Comparison of ENCODE assay signal across 8 mouse cellular contexts in the genomic region with DNA sequence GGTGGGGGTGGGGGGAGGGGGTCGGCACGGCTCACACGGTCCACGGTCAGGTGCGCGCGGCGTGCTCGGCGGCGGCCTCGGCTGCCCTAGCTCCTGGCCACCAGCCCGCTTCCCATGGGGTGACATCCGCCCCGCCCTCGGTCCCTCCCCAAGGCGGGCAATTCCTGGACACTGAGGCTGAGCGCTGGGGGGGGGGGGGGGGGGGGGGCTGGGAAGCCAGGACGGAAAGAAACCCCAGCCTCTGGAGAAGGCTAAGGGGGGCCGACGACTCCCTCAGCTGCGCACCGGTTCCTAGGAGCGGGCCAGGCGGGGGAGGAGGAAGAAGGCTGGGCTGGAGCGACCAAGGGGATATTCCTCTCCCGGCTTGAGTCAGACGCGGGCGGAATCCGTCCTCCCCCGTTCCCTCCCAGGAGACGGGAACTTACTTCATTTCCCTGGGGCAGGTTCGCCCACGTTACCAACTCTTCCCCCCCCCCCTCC. TPM values are rescaled to one million over a fixed set of nuclear protein-coding genes. Genes with fewer than 3 reads are reported as not detected.
DNase-seq lines count a peak whose midpoint lies in the region; ATAC-seq and TF ChIP-seq lines count a peak whose summit lies in the region.

No protein-coding gene starts in this region.

- 1% methylated on average over 30 of the region's 35 CpGs for WGBS in heart, embryonic 12.5 days
- WGBS in liver, embryonic 15.5 days (ENCODE audit: insufficient replicate concordance), result under 1% methylated on average over 21 of the region's 35 CpGs
- 2% methylated on average over 27 of the region's 35 CpGs for WGBS in neural tube, embryonic 13.5 days

- 0 out of 2 replicates have a peak, but pooled peaks have one; percentile 20 for TF ChIP-seq EP300 in ES-Bruce4 (IDR thresholded peaks at IDR 0.05; ENCODE audit: insufficient read depth, low read depth, low read length)

- peak; percentile 96 for DNase-seq in brain, adult 2 months (ENCODE audit: low read depth, low spot score)
- peak; percentile 90 for DNase-seq in fibroblast of lung, adult 2 months (ENCODE audit: low read depth)
- peak; percentile 87 to 94 for DNase-seq in kidney, postnatal 4 days
- peak; percentile 36 for DNase-seq in thymus, postnatal 14 days

- H3K9ac ChIP-seq in ES-Bruce4 (ENCODE audit: low read depth, poor library complexity, severe bottlenecking), result peak overlapping the region; percentile 81
- peak overlapping the region; percentile 74 for H3K9ac ChIP-seq in heart, embryonic 12.5 days
- H3K9ac ChIP-seq in liver, embryonic 15.5 days, result peak overlapping the region; percentile 39
- peak overlapping the region; percentile 81 for H3K9ac ChIP-seq in neural tube, embryonic 13.5 days

- peaks cover 4% of the 10 kb centered on the region for H3K36me3 ChIP-seq in ES-Bruce4 (ENCODE audit: control insufficient read depth, insufficient read depth, low read length, poor library complexity, severe bottlenecking)
- peaks cover 5% of the 10 kb centered on the region for H3K36me3 ChIP-seq in heart, embryonic 12.5 days
- H3K36me3 ChIP-seq in liver, embryonic 15.5 days (replicated peaks), result peaks cover 5% of the 10 kb centered on the region
- no peaks in the 10 kb centered on the region for H3K36me3 ChIP-seq in neural tube, embryonic 13.5 days

- peak overlapping the region; percentile 90 for H3K4me3 ChIP-seq in ES-Bruce4 (ENCODE audit: low read depth, low read length)
- H3K4me3 ChIP-seq in heart, embryonic 12.5 days, result peak overlapping the region; percentile 58
- H3K4me3 ChIP-seq in liver, embryonic 15.5 days (replicated peaks), result peak overlapping the region; percentile 51
- peak overlapping the region; percentile 57 for H3K4me3 ChIP-seq in neural tube, embryonic 13.5 days

- ATAC-seq in heart, embryonic 12.5 days (ENCODE audit: insufficient number of reproducible peaks, low FRiP score), result peak; percentile 87
- ATAC-seq in liver, embryonic 15.5 days (ENCODE audit: insufficient read depth), result peak; percentile 77
- ATAC-seq in neural tube, embryonic 13.5 days (ENCODE audit: low read depth), result peak; percentile 84

- no peak overlapping the region for H3K27ac ChIP-seq in ES-Bruce4 (ENCODE audit: insufficient read depth, low read length)
- H3K27ac ChIP-seq in heart, embryonic 12.5 days (ENCODE audit: poor library complexity, severe bottlenecking), result peak overlapping the region; percentile 100
- peak overlapping the region; percentile 89 for H3K27ac ChIP-seq in liver, embryonic 15.5 days (replicated peaks)
- peak overlapping the region; percentile 89 for H3K27ac ChIP-seq in neural tube, embryonic 13.5 days (replicated peaks)

- H3K4me2 ChIP-seq in heart, embryonic 12.5 days, result peak overlapping the region; percentile 80
- peak overlapping the region; percentile 65 for H3K4me2 ChIP-seq in liver, embryonic 15.5 days
- peak overlapping the region; percentile 98 for H3K4me2 ChIP-seq in neural tube, embryonic 13.5 days

- H3K9me3 ChIP-seq in ES-Bruce4 (replicated peaks; ENCODE audit: control insufficient read depth, insufficient read depth, low read length, poor library complexity, severe bottlenecking), result no peaks in the 10 kb centered on the region
- H3K9me3 ChIP-seq in heart, embryonic 12.5 days (replicated peaks), result no peaks in the 10 kb centered on the region
- no peaks in the 10 kb centered on the region for H3K9me3 ChIP-seq in liver, embryonic 15.5 days (replicated peaks)
- no peaks in the 10 kb centered on the region for H3K9me3 ChIP-seq in neural tube, embryonic 13.5 days

- H3K27me3 ChIP-seq in ES-Bruce4 (ENCODE audit: control insufficient read depth, insufficient read depth, low read length, poor library complexity, severe bottlenecking), result no peaks in the 10 kb centered on the region
- H3K27me3 ChIP-seq in heart, embryonic 12.5 days (replicated peaks), result no peaks in the 10 kb centered on the region
- H3K27me3 ChIP-seq in liver, embryonic 15.5 days, result peaks cover 62% of the 10 kb centered on the region
- H3K27me3 ChIP-seq in neural tube, embryonic 13.5 days, result peaks cover 28% of the 10 kb centered on the region

- no peak for TF ChIP-seq CTCF in ES-Bruce4 (IDR thresholded peaks at IDR 0.05; ENCODE audit: low read depth, low read length)

- peaks cover 2% of the 10 kb centered on the region for H3K4me1 ChIP-seq in ES-Bruce4 (ENCODE audit: control insufficient read depth, insufficient read depth, low read length)
- peaks cover 26% of the 10 kb centered on the region for H3K4me1 ChIP-seq in heart, embryonic 12.5 days (replicated peaks)
- peaks cover 14% of the 10 kb centered on the region for H3K4me1 ChIP-seq in liver, embryonic 15.5 days (replicated peaks)
- peaks cover 33% of the 10 kb centered on the region for H3K4me1 ChIP-seq in neural tube, embryonic 13.5 days (replicated peaks)

- TF ChIP-seq POLR2A in ES-Bruce4 (IDR thresholded peaks at IDR 0.05; ENCODE audit: insufficient read depth, low read length), result no peak

RNA-seq across cellular contexts. Expression of a gene that starts 0.7 kb away (rescaled TPM):
- polyA plus RNA-seq in ES-Bruce4 (2011; ENCODE audit: insufficient read depth, insufficient read length, low read depth, missing spikeins), result 39.2 and 40.3 TPM in 2 replicates
- polyA plus RNA-seq in heart, embryonic 12.5 days (2016; fragmentation: Nextera tagmentation; extraction: Ambion mirVana), result 22.4 and 23.8 TPM in 2 replicates
- 13.2 and 14.0 TPM in 2 replicates for polyA plus RNA-seq in liver, embryonic 15.5 days (2015; fragmentation: Nextera tagmentation; extraction: Ambion mirVana)
- polyA plus RNA-seq in neural tube, embryonic 13.5 days (2015; fragmentation: Nextera tagmentation; extraction: Ambion mirVana), result 2.8 and 5.4 TPM in 2 replicates

Comparison
In these comparisons a context has a peak if more than half of its experiments do, and no peak if none do; other contexts are left out.
1. DNase-seq: peak in every context shown above with its lines; median percentile 96 in brain, adult 2 months; 90 in kidney, postnatal 4 days; 90 in fibroblast of lung, adult 2 months; 36 in thymus, postnatal 14 days.